Mouse (Mus musculus): ENCODE data around the gene C330007P06Rik.

DNA sequence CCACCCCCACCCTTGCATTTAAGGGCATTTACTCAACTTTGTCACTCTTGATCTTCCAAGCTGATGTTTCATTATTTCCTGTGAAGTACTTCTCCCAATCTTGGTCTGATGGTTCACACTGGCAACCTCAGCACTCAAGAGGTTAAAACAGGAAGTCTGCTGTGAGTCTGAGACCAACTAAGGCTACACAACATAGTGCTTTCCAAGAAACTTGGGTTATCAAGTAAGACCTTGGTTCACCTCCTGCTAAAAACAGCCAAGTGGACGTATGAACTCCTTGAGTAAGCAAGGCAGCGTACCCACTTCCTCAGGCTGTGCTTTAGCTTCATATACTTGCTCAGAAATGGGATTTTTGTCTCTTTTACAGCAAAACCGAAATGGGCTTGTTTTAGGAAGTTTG lies 3.5 kb downstream of the C330007P06Rik start:
- no peak for TF ChIP-seq CTCF (IDR thresholded peaks at IDR 0.05; ENCODE audit: low read depth, low read length)
- no peak for TF ChIP-seq GATA1 (IDR thresholded peaks at IDR 0.05; ENCODE audit: borderline replicate concordance, low read length)
- no peak for TF ChIP-seq GATA2 (IDR thresholded peaks at IDR 0.05; ENCODE audit: borderline replicate concordance, low read depth, low read length)
- no peak for TF ChIP-seq TAL1 (conservative IDR thresholded peaks at IDR 0.05; ENCODE audit: low read depth, low read length)
- no peak for TF ChIP-seq POLR2AphosphoS5 (IDR thresholded peaks at IDR 0.05; ENCODE audit: insufficient replicate concordance, low read depth, low read length)

Measured in G1E (cell line).